In genomic region chr13:104063061-104063460, GRCm38 (mm10) we compare ENCODE assay signal across 21 mouse cellular contexts. TPM values are rescaled to one million over a fixed set of nuclear protein-coding genes. Genes with fewer than 3 reads are reported as not detected.
DNase-seq lines count a peak whose midpoint lies in the region; ATAC-seq and TF ChIP-seq lines count a peak whose summit lies in the region.
"Had no signal": no experiment of that assay in that cellular context is flagged by ENCODE, and none has a peak within 500 bp of the region (broad histone marks: within the 10 kb centered on the region; RNA-seq: fewer than 3 reads in every experiment).

No protein-coding gene starts in this region.

- peak overlapping the region; percentile 76 for H3K27ac ChIP-seq in limb, embryonic 10.5 days
- no peak overlapping the region for H3K27ac ChIP-seq in liver, postnatal 0 days (ENCODE audit: low read depth)
- H3K27ac ChIP-seq: forebrain, embryonic 12.5 days; stomach, embryonic 15.5 days had no signal

- no peak overlapping the region for H3K4me2 ChIP-seq in liver, postnatal 0 days (ENCODE audit: low read depth, low read length)
- H3K4me2 ChIP-seq: forebrain, embryonic 12.5 days; stomach, embryonic 15.5 days had no signal

- H3K9me3 ChIP-seq in limb, embryonic 10.5 days (replicated peaks): no peaks in the 10 kb centered on the region
- H3K9me3 ChIP-seq in liver, postnatal 0 days (ENCODE audit: low read length): no peaks in the 10 kb centered on the region
- H3K9me3 ChIP-seq: forebrain, embryonic 12.5 days; megakaryocyte, embryonic 14.5 days; stomach, embryonic 15.5 days had no signal

- no peak for ATAC-seq in liver, postnatal 0 days
- ATAC-seq in erythroid progenitor cell, adult 5-6 weeks (replicated peaks; ENCODE audit: low FRiP score, poor library complexity, severe bottlenecking): no peak
- ATAC-seq: midbrain, embryonic 16.5 days had no signal

- no peaks in the 10 kb centered on the region for H3K27me3 ChIP-seq in limb, embryonic 10.5 days (ENCODE audit: low read depth, poor library complexity, severe bottlenecking)
- H3K27me3 ChIP-seq in liver, postnatal 0 days (ENCODE audit: insufficient read depth, low read length): no peaks in the 10 kb centered on the region
- H3K27me3 ChIP-seq: forebrain, embryonic 12.5 days; megakaryocyte, embryonic 14.5 days; stomach, embryonic 15.5 days had no signal

- DNase-seq in brain, adult 2 months (ENCODE audit: low read depth, low spot score): peak; percentile 73
- peak; percentile 64 to 73 for DNase-seq in cerebellum, adult 18-20 months
- peak; percentile 48 to 60 for DNase-seq in cerebellum, postnatal 36 days
- peak; percentile 52 for DNase-seq in limb, embryonic 10.5 days (ENCODE audit: low spot score)
- no peak for DNase-seq in liver, postnatal 0 days
- DNase-seq in frontal cortex, postnatal 36 days (ENCODE audit: low spot score in 2 of 2): no peak
- DNase-seq: adrenal gland, postnatal 14 days; heart, adult 18-20 months; kidney, adult 8-10 months; kidney, postnatal 36 days; layer of hippocampus, postnatal 36 days; left cerebral cortex, postnatal 4 days; lung, postnatal 14 days; right cerebral cortex, adult 18-20 months; thymus, adult 2 months had no signal

- no peak overlapping the region for H3K9ac ChIP-seq in liver, postnatal 0 days (replicated peaks)
- H3K9ac ChIP-seq: forebrain, embryonic 12.5 days; stomach, embryonic 15.5 days had no signal

- TF ChIP-seq CTCF in liver, postnatal 0 days (IDR thresholded peaks at IDR 0.05; ENCODE audit: low read depth): no peak

- no peak for TF ChIP-seq EP300 in liver, postnatal 0 days (IDR thresholded peaks at IDR 0.05; ENCODE audit: low read depth)

- H3K4me1 ChIP-seq in limb, embryonic 10.5 days: peaks cover 35% of the 10 kb centered on the region
- no peaks in the 10 kb centered on the region for H3K4me1 ChIP-seq in liver, postnatal 0 days (ENCODE audit: insufficient read depth)
- H3K4me1 ChIP-seq: stomach, embryonic 15.5 days had no signal

- H3K36me3 ChIP-seq in limb, embryonic 10.5 days: peaks cover 22% of the 10 kb centered on the region
- no peaks in the 10 kb centered on the region; the same call in 1 of the 2 replicates for H3K36me3 ChIP-seq in liver, postnatal 0 days (replicated peaks; ENCODE audit: insufficient read depth, low read length)
- H3K36me3 ChIP-seq: stomach, embryonic 15.5 days had no signal

- 40% methylated on average over 9 of the region's 9 CpGs for WGBS in limb, embryonic 10.5 days
- WGBS in liver, postnatal 0 days (ENCODE audit: insufficient replicate concordance): 84% methylated on average over 9 of the region's 9 CpGs

- H3K4me3 ChIP-seq in limb, embryonic 10.5 days: no peak overlapping the region
- H3K4me3 ChIP-seq in liver, postnatal 0 days (ENCODE audit: low read depth, low read length): no peak overlapping the region
- H3K4me3 ChIP-seq: forebrain, embryonic 12.5 days; megakaryocyte, embryonic 14.5 days; stomach, embryonic 15.5 days had no signal

RNA-seq across cellular contexts. Expression of gene Nln, which starts 46.4 kb away (rescaled TPM):
- polyA plus RNA-seq in limb, embryonic 10.5 days (2016; fragmentation: Nextera tagmentation; extraction: Ambion mirVana): 20.2 and 20.4 TPM in 2 replicates
- polyA plus RNA-seq in liver, postnatal 0 days (2015; fragmentation: Nextera tagmentation; extraction: Ambion mirVana): 40.4 and 61.5 TPM in 2 replicates
- total RNA-seq in erythroid progenitor cell, adult 5-6 weeks (2015; ENCODE audit: low replicate concordance): 5.8 and 11.7 TPM in 2 replicates
- total RNA-seq in erythroid progenitor cell, adult 5-6 weeks (2017; ENCODE audit: low replicate concordance): 3.5 and 4.4 TPM in 2 replicates

RNA-seq across cellular contexts. Expression of gene Sgtb, which starts 46.5 kb away (rescaled TPM):
- polyA plus RNA-seq in limb, embryonic 10.5 days (2016; fragmentation: Nextera tagmentation; extraction: Ambion mirVana): 5.8 and 7.3 TPM in 2 replicates
- 2.1 and 2.2 TPM in 2 replicates for polyA plus RNA-seq in liver, postnatal 0 days (2015; fragmentation: Nextera tagmentation; extraction: Ambion mirVana)
- not detected in 2 replicates for total RNA-seq in erythroid progenitor cell, adult 5-6 weeks (2015; ENCODE audit: low replicate concordance)
- not detected in 2 replicates for total RNA-seq in erythroid progenitor cell, adult 5-6 weeks (2017; ENCODE audit: low replicate concordance)
- total RNA-seq: hematopoietic stem cell, adult 5-6 weeks had no signal

Comparison
In these comparisons a context has a peak if more than half of its experiments do, and no peak if none do; other contexts are left out.
1. DNase-seq: peak in brain, adult 2 months (single experiment), cerebellum, adult 18-20 months (2 of 2), cerebellum, postnatal 36 days (2 of 2) and limb, embryonic 10.5 days (single experiment); none in liver, postnatal 0 days (single experiment) and frontal cortex, postnatal 36 days (0 of 2).